Mouse (Mus musculus): Measurements from ENCODE around the gene Klhl26. TPM values are rescaled to one million over a fixed set of nuclear protein-coding genes. Genes with fewer than 3 reads are reported as not detected.

Klhl26 gene
- polyA plus RNA-seq, 1 experiment from 2014 or later, result 24.2 TPM

- Histone ChIP-seq H3K9ac (replicated peaks; ENCODE audit: low read length) (no peak overlapping the region), H3K36me3 (ENCODE audit: control insufficient read depth, insufficient read depth, low read length) (peaks cover 11% of the 10 kb centered on the region; the same call in 1 of the 2 replicates), H3K27me3 (ENCODE audit: control insufficient read depth, insufficient read depth, low read length) (no peaks in the 10 kb centered on the region), H3K9me3 (ENCODE audit: control insufficient read depth, low read length) (no peaks in the 10 kb centered on the region), H3K4me1 (ENCODE audit: control insufficient read depth, insufficient read depth, low read length) (peaks cover 17% of the 10 kb centered on the region), H3K4me2 (ENCODE audit: low read length) (no peak overlapping the region), H3K4me3 (replicated peaks; ENCODE audit: low read depth, low read length) (no peak overlapping the region), H3K27ac (replicated peaks; ENCODE audit: low read depth, low read length) (no peak overlapping the region)
- ATAC-seq (ENCODE audit: low FRiP score, low TSS enrichment), result no peak
- WGBS, result 82% methylated on average over 11 of the region's 11 CpGs
- DNase-seq, result no peak
Observed at GRCm38 (mm10) chr8:70406427-70407069, 70.2 kb downstream of the Klhl26 start.

GRCm38 (mm10) chr8:70405189-70405588 is 71.6 kb downstream of the Klhl26 start:
- no peaks in the 10 kb centered on the region for H3K9me3 ChIP-seq (ENCODE audit: control insufficient read depth, low read length)
- H3K27me3 ChIP-seq (ENCODE audit: control insufficient read depth, insufficient read depth, low read length), result no peaks in the 10 kb centered on the region
- no peak overlapping the region for H3K4me3 ChIP-seq (replicated peaks; ENCODE audit: low read depth, low read length)
- WGBS, result 70% methylated on average over 7 of the region's 7 CpGs
- H3K4me2 ChIP-seq (ENCODE audit: low read length), result no peak overlapping the region
- DNase-seq (no peak), ATAC-seq (ENCODE audit: low FRiP score, low TSS enrichment) (no peak)
- no peak overlapping the region for H3K27ac ChIP-seq (replicated peaks; ENCODE audit: low read depth, low read length)
- peaks cover 13% of the 10 kb centered on the region; the same call in 1 of the 2 replicates for H3K36me3 ChIP-seq (ENCODE audit: control insufficient read depth, insufficient read depth, low read length)
- peaks cover 17% of the 10 kb centered on the region for H3K4me1 ChIP-seq (ENCODE audit: control insufficient read depth, insufficient read depth, low read length)
- H3K9ac ChIP-seq (replicated peaks; ENCODE audit: low read length), result no peak overlapping the region

- H3K9me3 ChIP-seq (ENCODE audit: control insufficient read depth, low read length), result no peaks in the 10 kb centered on the region
- no peaks in the 10 kb centered on the region for H3K27me3 ChIP-seq (ENCODE audit: control insufficient read depth, insufficient read depth, low read length)
- peaks cover 18% of the 10 kb centered on the region; the same call in 1 of the 2 replicates for H3K36me3 ChIP-seq (ENCODE audit: control insufficient read depth, insufficient read depth, low read length)
- no peak overlapping the region for H3K4me3 ChIP-seq (replicated peaks; ENCODE audit: low read depth, low read length)
- WGBS, result 92% methylated on average over 3 of the region's 3 CpGs
- ATAC-seq (ENCODE audit: low FRiP score, low TSS enrichment) (no peak), DNase-seq (no peak)
- no peak overlapping the region for H3K9ac ChIP-seq (replicated peaks; ENCODE audit: low read length)
- peaks cover 13% of the 10 kb centered on the region for H3K4me1 ChIP-seq (ENCODE audit: control insufficient read depth, insufficient read depth, low read length)
- no peak overlapping the region for H3K4me2 ChIP-seq (ENCODE audit: low read length)
- no peak overlapping the region for H3K27ac ChIP-seq (replicated peaks; ENCODE audit: low read depth, low read length)
Observed at GRCm38 (mm10) chr8:70404212-70404611, 72.6 kb downstream of the Klhl26 start.

Other genes with a start within 250 kb of the Klhl26 start
- 87.9 and 88.9 TPM in 2 replicates for gene Sugp2, start 242.7 kb downstream of the Klhl26 start, polyA plus RNA-seq (2014; fragmentation: Nextera tagmentation; extraction: Ambion mirVana)
- 82.5 and 115 TPM in 2 replicates for gene Armc6, start 242.5 kb downstream of the Klhl26 start, polyA plus RNA-seq (2014; fragmentation: Nextera tagmentation; extraction: Ambion mirVana)
- 24.0 and 34.4 TPM in 2 replicates for gene Homer3, start 194.1 kb downstream of the Klhl26 start, polyA plus RNA-seq (2014; fragmentation: Nextera tagmentation; extraction: Ambion mirVana)
- 44.8 and 48.8 TPM in 2 replicates for gene Ddx49, start 174.5 kb downstream of the Klhl26 start, polyA plus RNA-seq (2014; fragmentation: Nextera tagmentation; extraction: Ambion mirVana)
- gene Cope, start 174.4 kb downstream of the Klhl26 start, polyA plus RNA-seq (2014; fragmentation: Nextera tagmentation; extraction: Ambion mirVana), result 274 and 309 TPM in 2 replicates
- gene Cers1, start 161.2 kb downstream of the Klhl26 start, polyA plus RNA-seq (2014; fragmentation: Nextera tagmentation; extraction: Ambion mirVana), result 38.8 and 42.9 TPM in 2 replicates
- not detected in 2 replicates for gene Gdf1, start 147.2 kb downstream of the Klhl26 start, polyA plus RNA-seq (2014; fragmentation: Nextera tagmentation; extraction: Ambion mirVana)
- 16.9 and 18.4 TPM in 2 replicates for gene Upf1, start 123.7 kb downstream of the Klhl26 start, polyA plus RNA-seq (2014; fragmentation: Nextera tagmentation; extraction: Ambion mirVana)
- gene Comp, start 103.4 kb downstream of the Klhl26 start, polyA plus RNA-seq (2014; fragmentation: Nextera tagmentation; extraction: Ambion mirVana), result 0.47 TPM in 1 of 2 replicates, not detected in the other
- gene Crtc1, start 37.4 kb downstream of the Klhl26 start, polyA plus RNA-seq (2014; fragmentation: Nextera tagmentation; extraction: Ambion mirVana), result 43.9 and 51.7 TPM in 2 replicates
- 104 and 143 TPM in 2 replicates for gene Tmem59l, start 10.4 kb upstream of the Klhl26 start, polyA plus RNA-seq (2014; fragmentation: Nextera tagmentation; extraction: Ambion mirVana)
- gene Crlf1, start 16.2 kb upstream of the Klhl26 start, polyA plus RNA-seq (2014; fragmentation: Nextera tagmentation; extraction: Ambion mirVana), result 2.1 and 3.0 TPM in 2 replicates
- gene Rex1bd, start 29.8 kb upstream of the Klhl26 start, polyA plus RNA-seq (2014; fragmentation: Nextera tagmentation; extraction: Ambion mirVana), result 152 and 190 TPM in 2 replicates
- 696 and 821 TPM in 2 replicates for gene Uba52, start 33.8 kb upstream of the Klhl26 start, polyA plus RNA-seq (2014; fragmentation: Nextera tagmentation; extraction: Ambion mirVana)
- 328 and 408 TPM in 2 replicates for gene Fkbp8, start 50.8 kb upstream of the Klhl26 start, polyA plus RNA-seq (2014; fragmentation: Nextera tagmentation; extraction: Ambion mirVana)
- gene Kxd1, start 51.0 kb upstream of the Klhl26 start, polyA plus RNA-seq (2014; fragmentation: Nextera tagmentation; extraction: Ambion mirVana), result 50.7 and 52.6 TPM in 2 replicates
- 14.9 and 17.1 TPM in 2 replicates for gene Ell, start 62.5 kb upstream of the Klhl26 start, polyA plus RNA-seq (2014; fragmentation: Nextera tagmentation; extraction: Ambion mirVana)
- gene Isyna1, start 117.4 kb upstream of the Klhl26 start, polyA plus RNA-seq (2014; fragmentation: Nextera tagmentation; extraction: Ambion mirVana), result 91.9 and 101 TPM in 2 replicates
- gene Ssbp4, start 131.9 kb upstream of the Klhl26 start, polyA plus RNA-seq (2014; fragmentation: Nextera tagmentation; extraction: Ambion mirVana), result 172 and 213 TPM in 2 replicates
- gene Lrrc25, start 139.2 kb upstream of the Klhl26 start, polyA plus RNA-seq (2014; fragmentation: Nextera tagmentation; extraction: Ambion mirVana), result 0.34 and 1.1 TPM in 2 replicates
- gene Gdf15, start 155.5 kb upstream of the Klhl26 start, polyA plus RNA-seq (2014; fragmentation: Nextera tagmentation; extraction: Ambion mirVana), result 0.16 and 0.20 TPM in 2 replicates
- gene Pgpep1, start 183.4 kb upstream of the Klhl26 start, polyA plus RNA-seq (2014; fragmentation: Nextera tagmentation; extraction: Ambion mirVana), result 86.9 and 95.8 TPM in 2 replicates
- 175 and 201 TPM in 2 replicates for gene Lsm4, start 196.3 kb upstream of the Klhl26 start, polyA plus RNA-seq (2014; fragmentation: Nextera tagmentation; extraction: Ambion mirVana)
- gene Jund, start 222.0 kb upstream of the Klhl26 start, polyA plus RNA-seq (2014; fragmentation: Nextera tagmentation; extraction: Ambion mirVana), result 104 and 119 TPM in 2 replicates
- gene Iqcn, start 226.5 kb upstream of the Klhl26 start, polyA plus RNA-seq (2014; fragmentation: Nextera tagmentation; extraction: Ambion mirVana), result 0.05 TPM in 2 replicates
- not detected in 2 replicates for gene Gm3336, start 241.6 kb upstream of the Klhl26 start, polyA plus RNA-seq (2014; fragmentation: Nextera tagmentation; extraction: Ambion mirVana)
- 0.24 TPM in 1 of 2 replicates, not detected in the other for gene Pde4c, start 246.8 kb upstream of the Klhl26 start, polyA plus RNA-seq (2014; fragmentation: Nextera tagmentation; extraction: Ambion mirVana)

Measured in midbrain, embryonic 14.5 days (tissue).